Mouse (Mus musculus): ENCODE results near the gene S100a2. TPM values are rescaled to one million over a fixed set of nuclear protein-coding genes. Genes with fewer than 3 reads are reported as not detected.

Gene S100a2
- polyA plus RNA-seq, 1 experiment from 2014 or later = not detected

Other genes with a start within 250 kb of the S100a2 start
- gene Slc27a3, start 200.3 kb upstream of the S100a2 start, polyA plus RNA-seq (2014; fragmentation: Nextera tagmentation; extraction: Ambion mirVana) = 11.7 and 13.0 TPM in 2 replicates
- gene Ints3, start 156.6 kb upstream of the S100a2 start, polyA plus RNA-seq (2014; fragmentation: Nextera tagmentation; extraction: Ambion mirVana) = 28.7 and 29.6 TPM in 2 replicates
- 4.6 and 4.8 TPM in 2 replicates for gene Npr1, start 124.4 kb upstream of the S100a2 start, polyA plus RNA-seq (2014; fragmentation: Nextera tagmentation; extraction: Ambion mirVana)
- 208 and 217 TPM in 2 replicates for gene Ilf2, start 114.1 kb upstream of the S100a2 start, polyA plus RNA-seq (2014; fragmentation: Nextera tagmentation; extraction: Ambion mirVana)
- gene Snapin, start 99.2 kb upstream of the S100a2 start, polyA plus RNA-seq (2014; fragmentation: Nextera tagmentation; extraction: Ambion mirVana) = 81.2 and 88.0 TPM in 2 replicates
- 97.4 and 98.2 TPM in 2 replicates for gene Chtop, start 80.7 kb upstream of the S100a2 start, polyA plus RNA-seq (2014; fragmentation: Nextera tagmentation; extraction: Ambion mirVana)
- gene S100a1, start 75.9 kb upstream of the S100a2 start, polyA plus RNA-seq (2014; fragmentation: Nextera tagmentation; extraction: Ambion mirVana) = 46.8 and 48.5 TPM in 2 replicates
- 31.2 and 33.5 TPM in 2 replicates for gene S100a13, start 75.8 kb upstream of the S100a2 start, polyA plus RNA-seq (2014; fragmentation: Nextera tagmentation; extraction: Ambion mirVana)
- gene S100a14, start 63.4 kb upstream of the S100a2 start, polyA plus RNA-seq (2014; fragmentation: Nextera tagmentation; extraction: Ambion mirVana) = 14.0 and 17.0 TPM in 2 replicates
- 244 and 247 TPM in 2 replicates for gene S100a16, start 53.0 kb upstream of the S100a2 start, polyA plus RNA-seq (2014; fragmentation: Nextera tagmentation; extraction: Ambion mirVana)
- 0.42 and 0.62 TPM in 2 replicates for gene S100a3, start 29.7 kb upstream of the S100a2 start, polyA plus RNA-seq (2014; fragmentation: Nextera tagmentation; extraction: Ambion mirVana)
- gene Gm42674, start 11.7 kb downstream of the S100a2 start, polyA plus RNA-seq (2014; fragmentation: Nextera tagmentation; extraction: Ambion mirVana) = not detected in 2 replicates
- gene S100a4, start 13.5 kb downstream of the S100a2 start, polyA plus RNA-seq (2014; fragmentation: Nextera tagmentation; extraction: Ambion mirVana) = 5.5 and 7.4 TPM in 2 replicates
- gene S100a5, start 18.3 kb downstream of the S100a2 start, polyA plus RNA-seq (2014; fragmentation: Nextera tagmentation; extraction: Ambion mirVana) = 0.71 TPM in 1 of 2 replicates, not detected in the other
- 418 and 466 TPM in 2 replicates for gene S100a6, start 22.6 kb downstream of the S100a2 start, polyA plus RNA-seq (2014; fragmentation: Nextera tagmentation; extraction: Ambion mirVana)
- not detected in 2 replicates for gene S100a7a, start 63.8 kb downstream of the S100a2 start, polyA plus RNA-seq (2014; fragmentation: Nextera tagmentation; extraction: Ambion mirVana)
- 58.0 and 73.3 TPM in 2 replicates for gene S100a8, start 78.7 kb downstream of the S100a2 start, polyA plus RNA-seq (2014; fragmentation: Nextera tagmentation; extraction: Ambion mirVana)
- 41.0 and 53.5 TPM in 2 replicates for gene S100a9, start 105.5 kb downstream of the S100a2 start, polyA plus RNA-seq (2014; fragmentation: Nextera tagmentation; extraction: Ambion mirVana)
- not detected in 2 replicates for gene Pglyrp4, start 136.7 kb downstream of the S100a2 start, polyA plus RNA-seq (2014; fragmentation: Nextera tagmentation; extraction: Ambion mirVana)
- not detected in 2 replicates for gene Gm5849, start 187.6 kb downstream of the S100a2 start, polyA plus RNA-seq (2014; fragmentation: Nextera tagmentation; extraction: Ambion mirVana)